12 mouse cellular contexts compared by ENCODE assay signal in genomic region chr13:99236222-99236621, GRCm38 (mm10). TPM values are rescaled to one million over a fixed set of nuclear protein-coding genes. Genes with fewer than 3 reads are reported as not detected.
A peak's percentile ranks its signal among the peaks of the same experiment; 100 is the strongest.
DNase-seq lines count a peak whose midpoint lies in the region; ATAC-seq and TF ChIP-seq lines count a peak whose summit lies in the region.
"Had no signal": no experiment of that assay in that cellular context is flagged by ENCODE, and none has a peak within 500 bp of the region (broad histone marks: within the 10 kb centered on the region; RNA-seq: fewer than 3 reads in every experiment).

No protein-coding gene starts in this region.

- no peaks in the 10 kb centered on the region for H3K9me3 ChIP-seq in heart, postnatal 0 days (replicated peaks; ENCODE audit: control insufficient read depth, low read length)
- H3K9me3 ChIP-seq in lung, embryonic 14.5 days (ENCODE audit: low read depth, low read length), result no peaks in the 10 kb centered on the region
- no peaks in the 10 kb centered on the region for H3K9me3 ChIP-seq in embryonic facial prominence, embryonic 10.5 days
- H3K9me3 ChIP-seq in limb, embryonic 12.5 days, result no peaks in the 10 kb centered on the region
- H3K9me3 ChIP-seq: embryonic facial prominence, embryonic 13.5 days; liver, embryonic 15.5 days had no signal

- no peak for ATAC-seq in heart, postnatal 0 days (ENCODE audit: insufficient read depth, low read depth)
- ATAC-seq in lung, embryonic 14.5 days (ENCODE audit: insufficient read depth), result no peak
- ATAC-seq in limb, embryonic 12.5 days (ENCODE audit: insufficient number of reproducible peaks, insufficient read depth, low FRiP score, low TSS enrichment, low read depth), result no peak

- no peak overlapping the region for H3K4me2 ChIP-seq in heart, postnatal 0 days (ENCODE audit: low read depth, low read length)
- no peak overlapping the region for H3K4me2 ChIP-seq in lung, embryonic 14.5 days
- no peak overlapping the region for H3K4me2 ChIP-seq in limb, embryonic 12.5 days
- H3K4me2 ChIP-seq: embryonic facial prominence, embryonic 13.5 days; liver, embryonic 15.5 days had no signal

- no peak for TF ChIP-seq EP300 in heart, postnatal 0 days (IDR thresholded peaks at IDR 0.05; ENCODE audit: low read depth)

- no peak for DNase-seq in heart, postnatal 0 days (ENCODE audit: low spot score)
- DNase-seq in heart, postnatal 14 days, result no peak
- no peak for DNase-seq in lung, embryonic 14.5 days
- no peak for DNase-seq in lung, postnatal 25 days (ENCODE audit: low spot score)
- no peak for DNase-seq in embryonic facial prominence, embryonic 10.5 days (ENCODE audit: low spot score)
- DNase-seq in embryo, embryonic 10 days (ENCODE audit: low spot score), result no peak
- DNase-seq: adrenal gland, postnatal 25 days; cerebellum, postnatal 10 days; thymus, postnatal 14 days had no signal

- peaks cover 42% of the 10 kb centered on the region for H3K4me1 ChIP-seq in heart, postnatal 0 days (ENCODE audit: control insufficient read depth, insufficient read depth)
- peaks cover 27% of the 10 kb centered on the region for H3K4me1 ChIP-seq in lung, embryonic 14.5 days (ENCODE audit: insufficient read depth)
- H3K4me1 ChIP-seq in embryonic facial prominence, embryonic 10.5 days, result peaks cover 35% of the 10 kb centered on the region
- H3K4me1 ChIP-seq in limb, embryonic 12.5 days (replicated peaks), result peaks cover 33% of the 10 kb centered on the region

- WGBS in heart, postnatal 0 days, result 82% methylated on average over 2 of the region's 2 CpGs
- WGBS in lung, embryonic 14.5 days, result 86% methylated on average over 2 of the region's 2 CpGs
- 90% methylated on average over 2 of the region's 2 CpGs for WGBS in embryonic facial prominence, embryonic 10.5 days
- 79% methylated on average over 2 of the region's 2 CpGs for WGBS in limb, embryonic 12.5 days

- H3K36me3 ChIP-seq in heart, postnatal 0 days (replicated peaks; ENCODE audit: control insufficient read depth, insufficient read depth, low read length), result no peaks in the 10 kb centered on the region
- H3K36me3 ChIP-seq in lung, embryonic 14.5 days (ENCODE audit: insufficient read depth), result no peaks in the 10 kb centered on the region
- H3K36me3 ChIP-seq in embryonic facial prominence, embryonic 10.5 days (replicated peaks), result no peaks in the 10 kb centered on the region
- H3K36me3 ChIP-seq in limb, embryonic 12.5 days, result no peaks in the 10 kb centered on the region
- H3K36me3 ChIP-seq: embryonic facial prominence, embryonic 13.5 days; liver, embryonic 15.5 days had no signal

- H3K27me3 ChIP-seq in heart, postnatal 0 days (ENCODE audit: control insufficient read depth, insufficient read depth, low read length), result no peaks in the 10 kb centered on the region
- H3K27me3 ChIP-seq in lung, embryonic 14.5 days (ENCODE audit: insufficient read depth, low read length), result no peaks in the 10 kb centered on the region
- no peaks in the 10 kb centered on the region for H3K27me3 ChIP-seq in embryonic facial prominence, embryonic 10.5 days (replicated peaks; ENCODE audit: low read depth, poor library complexity, severe bottlenecking)
- no peaks in the 10 kb centered on the region for H3K27me3 ChIP-seq in limb, embryonic 12.5 days
- H3K27me3 ChIP-seq: embryonic facial prominence, embryonic 13.5 days; liver, embryonic 15.5 days had no signal

- no peak overlapping the region for H3K9ac ChIP-seq in heart, postnatal 0 days (replicated peaks; ENCODE audit: low read depth, low read length)
- H3K9ac ChIP-seq in lung, embryonic 14.5 days, result no peak overlapping the region
- no peak overlapping the region for H3K9ac ChIP-seq in limb, embryonic 12.5 days (replicated peaks)
- H3K9ac ChIP-seq: embryonic facial prominence, embryonic 13.5 days; liver, embryonic 15.5 days had no signal

- H3K4me3 ChIP-seq in heart, postnatal 0 days (ENCODE audit: low read depth, low read length), result no peak overlapping the region
- H3K4me3 ChIP-seq in lung, embryonic 14.5 days (ENCODE audit: low read depth, low read length), result no peak overlapping the region
- H3K4me3 ChIP-seq in embryonic facial prominence, embryonic 10.5 days, result no peak overlapping the region
- H3K4me3 ChIP-seq in limb, embryonic 12.5 days (replicated peaks), result no peak overlapping the region
- H3K4me3 ChIP-seq: embryonic facial prominence, embryonic 13.5 days; liver, embryonic 15.5 days had no signal

- no peak for TF ChIP-seq CTCF in heart, postnatal 0 days (IDR thresholded peaks at IDR 0.05; ENCODE audit: low read depth)
- TF ChIP-seq CTCF in lung, embryonic 14.5 days (IDR thresholded peaks at IDR 0.05; ENCODE audit: low read depth), result no peak

- H3K27ac ChIP-seq in heart, postnatal 0 days (ENCODE audit: low read depth), result peak overlapping the region; percentile 86
- H3K27ac ChIP-seq in lung, embryonic 14.5 days (ENCODE audit: low read depth), result peak overlapping the region; percentile 33; the same call in 1 of the 2 replicates
- peak overlapping the region; percentile 31; the same call in 1 of the 2 replicates for H3K27ac ChIP-seq in embryonic facial prominence, embryonic 10.5 days (replicated peaks)
- H3K27ac ChIP-seq in limb, embryonic 12.5 days, result peak overlapping the region; percentile 2; the same call in 1 of the 2 replicates
- H3K27ac ChIP-seq: liver, embryonic 15.5 days had no signal

- intact Hi-C loops in heart, postnatal 14 days (cut with DNase I), result loop anchor here (2.0 kb wide), 1 partner anchor 45 kb away; no protein-coding TSS in a partner anchor

RNA-seq across cellular contexts. Expression of gene Zfp366, which starts 51.6 kb away (rescaled TPM):
- total RNA-seq in heart, postnatal 0 days (2014; rRNA removed; ENCODE audit: low replicate concordance), result 4.5 and 5.6 TPM in 2 replicates
- 0.82 TPM in 2 replicates for polyA plus RNA-seq in heart, postnatal 0 days (2015; fragmentation: Nextera tagmentation; extraction: Ambion mirVana)
- 10 to 100 TPM; 19.7 to 21.2 TPM for total RNA-seq in heart, postnatal 14 days (2021)
- 1.3 and 1.5 TPM in 2 replicates for polyA plus RNA-seq in lung, embryonic 14.5 days (2014; fragmentation: Nextera tagmentation; extraction: Ambion mirVana)
- 0.35 and 0.56 TPM in 2 replicates for polyA plus RNA-seq in embryonic facial prominence, embryonic 10.5 days (2016; fragmentation: Nextera tagmentation; extraction: Ambion mirVana)
- 0.38 and 0.49 TPM in 2 replicates for polyA plus RNA-seq in limb, embryonic 12.5 days (2016; fragmentation: Nextera tagmentation; extraction: Ambion mirVana)

Comparison
In these comparisons a context has a peak if more than half of its experiments do, and no peak if none do; other contexts are left out.
1. H3K27ac ChIP-seq: peak in every context shown above with its lines; median percentile 86 in heart, postnatal 0 days; 33 in lung, embryonic 14.5 days; 31 in embryonic facial prominence, embryonic 10.5 days; 2 in limb, embryonic 12.5 days.